In the genomic region with DNA sequence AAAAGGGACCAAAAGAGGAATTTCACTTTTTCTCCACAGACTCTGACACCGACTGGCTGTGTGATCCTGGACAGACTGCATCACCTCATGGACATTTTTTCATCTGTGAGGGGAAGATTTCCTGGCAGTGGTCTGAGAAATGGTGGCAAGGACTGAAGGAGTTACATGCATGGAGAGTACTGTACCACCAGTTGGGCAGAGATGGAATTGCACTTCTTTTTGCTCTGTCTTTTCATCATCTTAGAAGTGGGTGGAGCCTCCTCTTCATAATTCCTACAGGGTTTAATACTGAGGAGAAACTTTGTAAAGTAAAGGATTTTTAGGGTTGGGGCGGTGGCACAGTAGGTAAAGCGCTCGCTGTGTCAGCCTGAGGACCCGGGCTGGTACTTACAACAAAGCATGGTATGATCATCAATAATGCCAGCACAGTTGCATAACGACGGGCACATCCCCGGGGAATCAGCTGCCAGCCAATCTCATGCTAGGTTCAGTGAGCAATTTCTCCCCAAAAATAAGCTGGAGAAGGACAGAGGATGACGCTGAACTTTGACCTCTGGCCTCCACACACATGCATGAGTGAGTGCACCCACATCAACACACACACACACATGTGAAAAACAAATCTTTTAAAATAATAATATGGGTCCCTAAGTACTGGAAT, we compare ENCODE assay signal across 8 mouse cellular contexts. TPM values are rescaled to one million over a fixed set of nuclear protein-coding genes. Genes with fewer than 3 reads are reported as not detected.
DNase-seq lines count a peak whose midpoint lies in the region; ATAC-seq lines count a peak whose summit lies in the region.

No protein-coding gene starts in this region.

- no peaks in the 10 kb centered on the region for H3K27me3 ChIP-seq in kidney, embryonic 16.5 days (ENCODE audit: insufficient read depth, low read length)

- H3K4me3 ChIP-seq in kidney, embryonic 16.5 days (ENCODE audit: low read length): no peak overlapping the region

- H3K9ac ChIP-seq in kidney, embryonic 16.5 days (replicated peaks; ENCODE audit: low read length): no peak overlapping the region

- peak; percentile 43 for DNase-seq in adrenal gland, adult 2 months
- DNase-seq in adrenal gland, adult 8-10 months: no peak
- peak; percentile 82 for DNase-seq in kidney, adult 9 months
- DNase-seq in MEL-GATA-1-ER (ENCODE audit: extremely low read depth, low read depth): peak; percentile 15
- peak; percentile 41 for DNase-seq in kidney, postnatal 14 days
- no peak for DNase-seq in left cerebral cortex, adult 9 months (ENCODE audit: low spot score in 2 of 2)

- 87% methylated on average over 9 of the region's 9 CpGs for WGBS in kidney, embryonic 16.5 days

- no peak overlapping the region for H3K27ac ChIP-seq in kidney, embryonic 16.5 days (ENCODE audit: low read length)

- ATAC-seq in kidney, embryonic 16.5 days (ENCODE audit: low FRiP score, low TSS enrichment): no peak
- no peak for ATAC-seq in granulocyte monocyte progenitor cell, adult 5-6 weeks (replicated peaks; ENCODE audit: poor library complexity, severe bottlenecking)

- no peaks in the 10 kb centered on the region for H3K9me3 ChIP-seq in kidney, embryonic 16.5 days (ENCODE audit: low read length)

- H3K4me2 ChIP-seq in kidney, embryonic 16.5 days (replicated peaks; ENCODE audit: low read depth, low read length): no peak overlapping the region

- H3K4me1 ChIP-seq in kidney, embryonic 16.5 days (ENCODE audit: insufficient read depth, low read length): peaks cover 3% of the 10 kb centered on the region; the same call in 1 of the 2 replicates

- no peaks in the 10 kb centered on the region for H3K36me3 ChIP-seq in kidney, embryonic 16.5 days (ENCODE audit: insufficient read depth, low read length)

RNA-seq across cellular contexts. Expression of gene Ahcy, which starts 24.6 kb away (rescaled TPM):
- total RNA-seq in adrenal gland, adult 2 months (2021): 10 to 100 TPM; 32.4 to 36.9 TPM
- polyA plus RNA-seq in adrenal gland, adult 2 months (2012; rRNA removed): 42.4 and 53.1 TPM in 2 replicates
- total RNA-seq in adrenal gland, adult 8-10 months (2022): 10 to 100 TPM; 33.8 to 39.2 (median 37.7) TPM
- polyA plus RNA-seq in kidney, embryonic 16.5 days (2015; fragmentation: Nextera tagmentation; extraction: Ambion mirVana): 79.2 and 82.7 TPM in 2 replicates
- 178 and 197 TPM in 2 replicates for total RNA-seq in granulocyte monocyte progenitor cell, adult 5-6 weeks (2014; fragmentation: Nextera tagmentation)
- total RNA-seq in granulocyte monocyte progenitor cell, adult 5-6 weeks (2017): 114 and 116 TPM in 2 replicates

RNA-seq across cellular contexts. Expression of gene Itch, which starts 34.5 kb away (rescaled TPM):
- 10 to 100 TPM; 47.0 to 48.2 TPM for total RNA-seq in adrenal gland, adult 2 months (2021)
- polyA plus RNA-seq in adrenal gland, adult 2 months (2012; rRNA removed): 2.2 and 3.6 TPM in 2 replicates
- 10 to 100 TPM; 47.2 to 72.7 (median 56.8) TPM for total RNA-seq in adrenal gland, adult 8-10 months (2022)
- polyA plus RNA-seq in kidney, embryonic 16.5 days (2015; fragmentation: Nextera tagmentation; extraction: Ambion mirVana): 55.2 and 64.6 TPM in 2 replicates
- total RNA-seq in granulocyte monocyte progenitor cell, adult 5-6 weeks (2014; fragmentation: Nextera tagmentation): 32.3 and 56.5 TPM in 2 replicates
- total RNA-seq in granulocyte monocyte progenitor cell, adult 5-6 weeks (2017): 54.5 and 63.5 TPM in 2 replicates

Comparison
In these comparisons a context has a peak if more than half of its experiments do, and no peak if none do; other contexts are left out.
1. DNase-seq: peak in adrenal gland, adult 2 months (single experiment), kidney, adult 9 months (single experiment), MEL-GATA-1-ER (single experiment) and kidney, postnatal 14 days (single experiment); none in adrenal gland, adult 8-10 months (single experiment) and left cerebral cortex, adult 9 months (0 of 2).